Mouse (Mus musculus): ENCODE data around the gene Adgrf3. TPM values are rescaled to one million over a fixed set of nuclear protein-coding genes. Genes with fewer than 3 reads are reported as not detected.

Adgrf3 gene
- polyA plus RNA-seq (2016; fragmentation: Nextera tagmentation; extraction: Ambion mirVana): not detected in 2 replicates

- H3K27ac ChIP-seq: no peak within 1 kb of the TSS
- 18% methylated on average over 5 of the region's 5 CpGs for WGBS
These were observed at the start of gene Adgrf3 for GRCm38 (mm10) chr5:30205493-30205892. Gene Adgrf3, minus strand, starts transcription at chr5:30205722.

GRCm38 (mm10) chr5:30247666-30248065, 42.1 kb upstream of the Adgrf3 start:
- Histone ChIP-seq H3K27me3 (no peaks in the 10 kb centered on the region), H3K4me3 (replicated peaks) (no peak overlapping the region), H3K4me2 (no peak overlapping the region), H3K9ac (replicated peaks) (no peak overlapping the region), H3K4me1 (replicated peaks) (peaks cover 17% of the 10 kb centered on the region), H3K9me3 (no peaks in the 10 kb centered on the region), H3K36me3 (peaks cover 23% of the 10 kb centered on the region), H3K27ac (no peak overlapping the region)
- no peak for ATAC-seq (ENCODE audit: insufficient number of reproducible peaks, insufficient read depth, low FRiP score, low TSS enrichment, low read depth)
- 94% methylated on average over 1 of the region's 1 CpGs for WGBS

More at GRCm38 (mm10) chr5:30205493-30205892, at the start of gene Adgrf3:
- Histone ChIP-seq H3K4me3 (replicated peaks) (no peak within 1 kb of the TSS), H3K9ac (replicated peaks) (no peak within 1 kb of the TSS), H3K4me1 (replicated peaks) (0 out of 2 replicates have a peak, but pooled peaks cover 4% of the 10 kb centered on the region), H3K4me2 (no peak within 1 kb of the TSS), H3K27me3 (no peaks in the 10 kb centered on the region), H3K36me3 (no peaks in the 10 kb centered on the region), H3K9me3 (no peaks in the 10 kb centered on the region)
- no peak; the same call in 1 of the 2 replicates for ATAC-seq (ENCODE audit: insufficient number of reproducible peaks, insufficient read depth, low FRiP score, low TSS enrichment, low read depth)

GRCm38 (mm10) chr5:30245861-30246416, 40.4 kb upstream of the Adgrf3 start:
- ATAC-seq (ENCODE audit: insufficient number of reproducible peaks, insufficient read depth, low FRiP score, low TSS enrichment, low read depth): no peak
- no peak overlapping the region for H3K4me2 ChIP-seq
- H3K4me1 ChIP-seq (replicated peaks): peaks cover 17% of the 10 kb centered on the region
- 90% methylated on average over 9 of the region's 9 CpGs for WGBS
- no peaks in the 10 kb centered on the region for H3K27me3 ChIP-seq
- no peak overlapping the region for H3K27ac ChIP-seq
- H3K9ac ChIP-seq (replicated peaks): no peak overlapping the region
- H3K4me3 ChIP-seq (replicated peaks): no peak overlapping the region
- H3K9me3 ChIP-seq: no peaks in the 10 kb centered on the region
- H3K36me3 ChIP-seq: peaks cover 14% of the 10 kb centered on the region

GRCm38 (mm10) chr5:30243741-30244140, 38.2 kb upstream of the Adgrf3 start:
- no peaks in the 10 kb centered on the region for H3K9me3 ChIP-seq
- peaks cover 17% of the 10 kb centered on the region for H3K4me1 ChIP-seq (replicated peaks)
- H3K27me3 ChIP-seq: no peaks in the 10 kb centered on the region
- no peak overlapping the region for H3K27ac ChIP-seq
- H3K4me2 ChIP-seq: no peak overlapping the region
- WGBS: 66% methylated on average over 9 of the region's 9 CpGs
- peaks cover 1% of the 10 kb centered on the region; the same call in 1 of the 2 replicates for H3K36me3 ChIP-seq
- ATAC-seq (ENCODE audit: insufficient number of reproducible peaks, insufficient read depth, low FRiP score, low TSS enrichment, low read depth): no peak
- no peak overlapping the region for H3K4me3 ChIP-seq (replicated peaks)
- H3K9ac ChIP-seq (replicated peaks): no peak overlapping the region

- no peaks in the 10 kb centered on the region; the same call in 1 of the 2 replicates for H3K36me3 ChIP-seq
- H3K4me3 ChIP-seq (replicated peaks): no peak overlapping the region
- H3K9ac ChIP-seq (replicated peaks): no peak overlapping the region
- H3K27ac ChIP-seq: no peak overlapping the region
- WGBS: 55% methylated on average over 1 of the region's 1 CpGs
- H3K4me2 ChIP-seq: no peak overlapping the region
- H3K4me1 ChIP-seq (replicated peaks): peaks cover 17% of the 10 kb centered on the region
- H3K9me3 ChIP-seq: no peaks in the 10 kb centered on the region
- no peak for ATAC-seq (ENCODE audit: insufficient number of reproducible peaks, insufficient read depth, low FRiP score, low TSS enrichment, low read depth)
- no peaks in the 10 kb centered on the region for H3K27me3 ChIP-seq
These were observed 36.9 kb upstream of the Adgrf3 start for GRCm38 (mm10) chr5:30242410-30242809.

- WGBS: 74% methylated on average over 7 of the region's 7 CpGs
- no peak for ATAC-seq (ENCODE audit: insufficient number of reproducible peaks, insufficient read depth, low FRiP score, low TSS enrichment, low read depth)
- H3K4me2 ChIP-seq: no peak overlapping the region
These were observed 35.0 kb upstream of the Adgrf3 start for GRCm38 (mm10) chr5:30240552-30240951.

GRCm38 (mm10) chr5:30238533-30238932, 33.0 kb upstream of the Adgrf3 start:
- Histone ChIP-seq H3K36me3 (no peaks in the 10 kb centered on the region), H3K27ac (no peak overlapping the region), H3K4me1 (replicated peaks) (peaks cover 10% of the 10 kb centered on the region), H3K9me3 (no peaks in the 10 kb centered on the region), H3K27me3 (no peaks in the 10 kb centered on the region), H3K4me2 (no peak overlapping the region), H3K4me3 (replicated peaks) (no peak overlapping the region), H3K9ac (replicated peaks) (no peak overlapping the region)
- ATAC-seq (ENCODE audit: insufficient number of reproducible peaks, insufficient read depth, low FRiP score, low TSS enrichment, low read depth): no peak
- 95% methylated on average over 5 of the region's 5 CpGs for WGBS

More at GRCm38 (mm10) chr5:30240552-30240951, 35.0 kb upstream of the Adgrf3 start:
- H3K4me3 ChIP-seq (replicated peaks): no peak overlapping the region
- no peaks in the 10 kb centered on the region for H3K27me3 ChIP-seq
- H3K4me1 ChIP-seq (replicated peaks): peaks cover 14% of the 10 kb centered on the region
- H3K9me3 ChIP-seq: no peaks in the 10 kb centered on the region
- H3K36me3 ChIP-seq: no peaks in the 10 kb centered on the region
- H3K9ac ChIP-seq (replicated peaks): no peak overlapping the region
- no peak overlapping the region for H3K27ac ChIP-seq

- Histone ChIP-seq H3K27me3 (no peaks in the 10 kb centered on the region), H3K9ac (replicated peaks) (no peak overlapping the region), H3K4me1 (replicated peaks) (peaks cover 21% of the 10 kb centered on the region), H3K4me3 (replicated peaks) (no peak overlapping the region), H3K27ac (no peak overlapping the region), H3K4me2 (no peak overlapping the region), H3K9me3 (peaks cover 3% of the 10 kb centered on the region; the same call in 1 of the 2 replicates), H3K36me3 (0 out of 2 replicates have a peak, but pooled peaks cover under 1% of the 10 kb centered on the region)
- WGBS: 86% methylated on average over 2 of the region's 2 CpGs
- no peak for ATAC-seq (ENCODE audit: insufficient number of reproducible peaks, insufficient read depth, low FRiP score, low TSS enrichment, low read depth)
These were observed 30.2 kb upstream of the Adgrf3 start for GRCm38 (mm10) chr5:30235641-30236126.

- Histone ChIP-seq H3K27me3 (no peaks in the 10 kb centered on the region), H3K4me1 (replicated peaks) (peaks cover 21% of the 10 kb centered on the region), H3K27ac (no peak overlapping the region), H3K36me3 (peaks cover 8% of the 10 kb centered on the region; the same call in 1 of the 2 replicates), H3K9me3 (peaks cover 8% of the 10 kb centered on the region; the same call in 1 of the 2 replicates), H3K4me3 (replicated peaks) (peak overlapping the region; percentile 69), H3K9ac (replicated peaks) (no peak overlapping the region), H3K4me2 (peak overlapping the region; percentile 65)
- 82% methylated on average over 8 of the region's 8 CpGs for WGBS
- no peak for ATAC-seq (ENCODE audit: insufficient number of reproducible peaks, insufficient read depth, low FRiP score, low TSS enrichment, low read depth)
These were observed 28.5 kb upstream of the Adgrf3 start for GRCm38 (mm10) chr5:30233979-30234378.

- peak overlapping the region; percentile 69 for H3K4me3 ChIP-seq (replicated peaks)
- peaks cover 8% of the 10 kb centered on the region; the same call in 1 of the 2 replicates for H3K36me3 ChIP-seq
- peak overlapping the region; percentile 85 for H3K9ac ChIP-seq (replicated peaks)
- peak overlapping the region; percentile 90 for H3K27ac ChIP-seq
- 6% methylated on average over 15 of the region's 15 CpGs for WGBS
- H3K9me3 ChIP-seq: peaks cover 8% of the 10 kb centered on the region; the same call in 1 of the 2 replicates
- ATAC-seq (ENCODE audit: insufficient number of reproducible peaks, insufficient read depth, low FRiP score, low TSS enrichment, low read depth): no peak
- peaks cover 21% of the 10 kb centered on the region for H3K4me1 ChIP-seq (replicated peaks)
- peak overlapping the region; percentile 65 for H3K4me2 ChIP-seq
- no peaks in the 10 kb centered on the region for H3K27me3 ChIP-seq
These were observed 27.5 kb upstream of the Adgrf3 start for GRCm38 (mm10) chr5:30233042-30233441.

- H3K27me3 ChIP-seq: no peaks in the 10 kb centered on the region
- peak within 1 kb of the TSS; percentile 90 for H3K27ac ChIP-seq
- peak within 1 kb of the TSS; percentile 65 for H3K4me2 ChIP-seq
- ATAC-seq (ENCODE audit: insufficient number of reproducible peaks, insufficient read depth, low FRiP score, low TSS enrichment, low read depth): peak; percentile 99
- H3K9me3 ChIP-seq: peaks cover 8% of the 10 kb centered on the region; the same call in 1 of the 2 replicates
- H3K4me1 ChIP-seq (replicated peaks): peaks cover 21% of the 10 kb centered on the region
- 4% methylated on average over 71 of the region's 71 CpGs for WGBS
- peak within 1 kb of the TSS; percentile 85 for H3K9ac ChIP-seq (replicated peaks)
- H3K4me3 ChIP-seq (replicated peaks): peak within 1 kb of the TSS; percentile 69
- H3K36me3 ChIP-seq: peaks cover 8% of the 10 kb centered on the region; the same call in 1 of the 2 replicates
These were observed 26.9 kb upstream of the Adgrf3 start, which contains the start of gene Selenoi for GRCm38 (mm10) chr5:30232271-30232971. Gene Selenoi, plus strand, starts transcription at chr5:30232581.
